Mouse (Mus musculus): ENCODE measurements around the gene Cpne6. TPM values are rescaled to one million over a fixed set of nuclear protein-coding genes. Genes with fewer than 3 reads are reported as not detected.

The Cpne6 gene
- polyA plus RNA-seq (2015; fragmentation: Nextera tagmentation; extraction: Ambion mirVana): 0.11 and 0.23 TPM in 2 replicates

DNA sequence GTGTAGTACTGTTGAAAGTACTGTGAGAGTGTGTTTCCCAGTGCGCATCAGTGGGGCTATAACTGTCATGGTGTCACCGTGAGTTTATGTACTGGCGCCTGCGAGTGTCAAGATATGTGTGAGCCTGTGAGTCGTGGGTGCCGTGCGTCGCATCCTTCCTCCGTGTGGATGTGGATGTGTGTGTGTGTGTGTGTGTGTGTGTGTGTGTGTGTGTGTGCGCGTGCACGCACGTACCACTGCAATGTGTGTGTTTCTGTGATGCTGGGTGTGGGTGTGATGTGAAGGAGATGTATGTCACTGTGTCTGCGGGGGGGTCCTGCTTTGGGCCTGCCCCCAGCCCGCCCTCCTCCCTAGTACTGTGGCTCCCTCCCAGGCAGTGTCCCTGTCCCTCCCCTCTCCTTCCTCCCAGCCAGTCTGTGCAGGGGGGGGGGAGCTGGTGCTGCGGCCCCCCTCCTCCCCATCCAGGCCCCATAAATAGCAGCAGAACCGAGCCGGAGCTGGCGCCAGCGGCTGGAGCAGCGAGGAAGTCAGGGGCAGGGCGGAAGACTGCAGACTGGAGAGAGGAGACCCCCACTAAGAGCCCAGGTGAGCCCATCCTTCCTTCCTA lies at the start of gene Cpne6:
Gene Cpne6 (plus strand): TSS at position 321 of the 607 bp plus-strand sequence.
- Histone ChIP-seq H3K9ac (no peak within 1 kb of the TSS), H3K9me3 (no peaks in the 10 kb centered on the region), H3K4me2 (no peak within 1 kb of the TSS), H3K36me3 (no peaks in the 10 kb centered on the region), H3K27me3 (peaks cover 11% of the 10 kb centered on the region; the same call in 1 of the 2 replicates), H3K4me1 (no peaks in the 10 kb centered on the region), H3K4me3 (no peak within 1 kb of the TSS), H3K27ac (no peak within 1 kb of the TSS)
- WGBS: 46% methylated on average over 21 of the region's 22 CpGs
- no peak for ATAC-seq (ENCODE audit: borderline replicate concordance, extremely low read depth, low FRiP score, low TSS enrichment)

DNA sequence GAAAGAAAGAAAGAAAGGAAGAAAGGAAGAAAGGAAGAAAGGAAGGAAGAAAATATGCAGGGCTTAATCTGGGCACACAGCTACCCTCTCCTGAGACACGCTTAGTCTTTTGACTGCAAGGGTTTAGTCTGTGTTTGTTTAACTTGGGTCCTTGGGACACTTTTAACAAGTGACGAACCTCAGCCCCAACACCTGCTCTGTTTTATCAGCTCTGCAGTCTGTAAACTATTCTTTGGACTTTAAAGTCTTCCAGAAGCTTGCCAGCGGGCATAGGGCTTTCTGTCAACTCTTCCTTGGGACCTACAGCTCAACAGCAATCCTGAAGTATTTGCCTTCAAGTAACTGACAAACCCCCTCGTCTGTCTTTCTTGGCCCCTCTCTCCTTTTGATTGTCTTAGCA lies 48.5 kb upstream of the Cpne6 start:
- no peak overlapping the region for H3K4me2 ChIP-seq
- H3K27ac ChIP-seq: no peak overlapping the region
- ATAC-seq (ENCODE audit: borderline replicate concordance, extremely low read depth, low FRiP score, low TSS enrichment): no peak
- no peaks in the 10 kb centered on the region for H3K9me3 ChIP-seq
- no peak overlapping the region for H3K4me3 ChIP-seq
- H3K9ac ChIP-seq: no peak overlapping the region
- no peaks in the 10 kb centered on the region for H3K36me3 ChIP-seq
- 15% methylated on average over 4 of the region's 4 CpGs for WGBS
- H3K4me1 ChIP-seq: no peaks in the 10 kb centered on the region
- H3K27me3 ChIP-seq: no peaks in the 10 kb centered on the region

DNA sequence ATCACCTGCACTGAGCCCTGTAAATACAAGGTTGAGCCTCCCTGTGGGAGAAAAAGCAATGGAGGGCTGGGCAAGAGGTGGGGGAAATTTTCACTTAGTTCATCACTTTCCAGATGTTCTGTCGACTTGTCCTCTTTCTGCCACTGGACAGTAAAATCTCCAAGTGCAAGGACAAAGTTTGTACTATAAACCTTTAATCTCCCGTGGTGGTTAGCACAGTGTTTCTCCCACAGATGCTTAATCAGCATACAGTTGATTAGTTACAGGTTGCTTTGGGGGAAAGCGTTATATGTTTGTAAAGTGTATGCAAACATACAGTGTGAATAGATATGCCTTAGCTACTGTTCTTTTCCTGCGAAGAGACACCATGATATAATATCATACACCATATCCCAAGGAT lies 43.8 kb upstream of the Cpne6 start:
- Histone ChIP-seq H3K9me3 (no peaks in the 10 kb centered on the region), H3K4me1 (peaks cover 13% of the 10 kb centered on the region), H3K4me3 (no peak overlapping the region), H3K27me3 (no peaks in the 10 kb centered on the region), H3K4me2 (no peak overlapping the region), H3K27ac (no peak overlapping the region), H3K9ac (no peak overlapping the region), H3K36me3 (no peaks in the 10 kb centered on the region)
- WGBS: 55% methylated on average over 4 of the region's 4 CpGs
- ATAC-seq (ENCODE audit: borderline replicate concordance, extremely low read depth, low FRiP score, low TSS enrichment): no peak

DNA sequence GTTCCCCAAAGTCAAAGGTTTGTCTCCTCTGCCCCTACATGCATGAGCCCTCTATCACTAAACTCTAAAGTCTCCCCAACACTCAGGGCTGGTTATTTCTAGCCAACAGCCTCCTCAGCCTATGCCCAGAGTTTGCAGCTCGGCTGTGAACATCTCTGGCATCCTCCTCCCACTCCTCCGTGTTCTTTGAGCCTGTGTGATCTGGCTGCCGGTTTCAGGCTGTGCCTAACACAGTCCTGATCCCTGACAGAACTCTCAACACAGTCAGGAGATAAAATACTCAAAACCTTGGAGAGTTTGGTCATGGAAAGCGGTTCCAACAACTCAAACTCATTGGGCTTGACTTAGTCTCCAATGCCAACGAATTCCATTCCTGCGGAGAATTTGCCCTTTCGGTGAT lies 43.1 kb upstream of the Cpne6 start:
- H3K36me3 ChIP-seq: no peaks in the 10 kb centered on the region
- H3K9me3 ChIP-seq: no peaks in the 10 kb centered on the region
- no peaks in the 10 kb centered on the region for H3K27me3 ChIP-seq
- ATAC-seq (ENCODE audit: borderline replicate concordance, extremely low read depth, low FRiP score, low TSS enrichment): no peak
- no peak overlapping the region for H3K4me2 ChIP-seq
- H3K4me3 ChIP-seq: no peak overlapping the region
- H3K4me1 ChIP-seq: peaks cover 16% of the 10 kb centered on the region
- 63% methylated on average over 7 of the region's 7 CpGs for WGBS
- H3K9ac ChIP-seq: no peak overlapping the region
- H3K27ac ChIP-seq: no peak overlapping the region

DNA sequence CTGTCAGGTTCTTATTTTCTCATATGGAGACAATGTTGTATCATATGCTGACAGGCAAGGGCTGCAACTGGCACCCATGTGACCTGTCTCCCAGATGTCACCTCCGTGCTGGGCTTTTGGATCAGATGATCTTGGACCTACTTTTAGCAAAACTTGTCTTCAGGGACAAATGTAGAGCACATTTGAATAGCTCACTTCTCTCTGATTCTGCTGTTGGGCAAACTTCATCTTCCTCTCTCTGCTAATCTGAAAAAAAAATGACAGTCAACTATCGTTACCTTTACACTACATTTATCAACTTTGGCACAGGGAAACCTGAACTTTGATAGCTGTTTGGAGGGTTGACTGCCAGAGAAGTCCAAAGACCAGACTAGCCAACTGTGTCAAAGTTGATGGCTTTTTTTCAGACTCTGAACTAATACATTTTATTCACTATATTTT lies 41.9 kb upstream of the Cpne6 start:
- ATAC-seq (ENCODE audit: borderline replicate concordance, extremely low read depth, low FRiP score, low TSS enrichment): no peak
- no peaks in the 10 kb centered on the region for H3K27me3 ChIP-seq
- peaks cover 16% of the 10 kb centered on the region for H3K4me1 ChIP-seq
- WGBS: 81% methylated on average over 2 of the region's 2 CpGs
- no peaks in the 10 kb centered on the region for H3K9me3 ChIP-seq
- no peak overlapping the region for H3K27ac ChIP-seq
- H3K36me3 ChIP-seq: no peaks in the 10 kb centered on the region
- no peak overlapping the region for H3K9ac ChIP-seq
- no peak overlapping the region for H3K4me2 ChIP-seq
- H3K4me3 ChIP-seq: no peak overlapping the region

DNA sequence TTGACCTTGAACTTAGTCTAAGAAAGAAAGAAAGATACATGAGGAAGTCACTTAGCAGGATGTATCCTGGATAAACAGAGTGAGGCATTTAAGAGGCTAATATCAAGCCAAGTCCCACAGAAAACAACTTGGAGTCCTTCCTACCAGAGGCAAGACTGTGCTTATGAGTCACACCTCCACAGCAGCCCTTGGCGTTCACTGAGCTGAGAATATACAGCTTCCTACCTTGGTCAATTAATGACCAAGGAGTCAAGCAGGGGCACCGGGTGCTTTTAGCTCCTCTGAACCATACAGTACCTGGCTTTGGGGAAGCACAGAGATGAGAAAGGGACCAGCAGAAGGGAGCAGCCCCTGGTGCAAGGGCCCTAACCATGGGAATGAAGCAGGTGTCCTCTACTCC lies 41.2 kb upstream of the Cpne6 start:
- H3K36me3 ChIP-seq: no peaks in the 10 kb centered on the region
- H3K9ac ChIP-seq: no peak overlapping the region
- H3K4me2 ChIP-seq: no peak overlapping the region
- H3K4me3 ChIP-seq: no peak overlapping the region
- peaks cover 16% of the 10 kb centered on the region for H3K4me1 ChIP-seq
- H3K9me3 ChIP-seq: no peaks in the 10 kb centered on the region
- 55% methylated on average over 2 of the region's 2 CpGs for WGBS
- no peak for ATAC-seq (ENCODE audit: borderline replicate concordance, extremely low read depth, low FRiP score, low TSS enrichment)
- H3K27ac ChIP-seq: no peak overlapping the region
- no peaks in the 10 kb centered on the region for H3K27me3 ChIP-seq

DNA sequence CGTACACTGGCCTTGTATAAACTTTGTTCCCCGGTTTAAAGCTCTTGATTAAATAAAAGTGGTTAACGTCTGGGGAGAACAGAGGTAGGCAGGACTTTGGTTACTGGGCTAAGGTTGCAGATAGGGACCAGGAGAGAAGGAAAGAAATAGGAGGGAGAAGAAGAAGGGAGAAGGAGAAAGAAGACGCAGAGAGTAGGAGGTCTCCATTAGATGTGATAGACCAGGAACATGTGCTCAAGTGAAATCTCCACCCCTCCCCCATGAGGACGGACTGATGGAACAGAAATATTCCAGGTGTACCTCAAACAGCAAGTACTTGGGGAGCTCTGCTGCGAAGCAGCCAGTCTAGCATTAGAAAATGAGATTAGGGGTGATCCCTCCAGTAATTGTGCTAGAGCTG lies 40.4 kb upstream of the Cpne6 start:
- WGBS: 56% methylated on average over 6 of the region's 6 CpGs

DNA sequence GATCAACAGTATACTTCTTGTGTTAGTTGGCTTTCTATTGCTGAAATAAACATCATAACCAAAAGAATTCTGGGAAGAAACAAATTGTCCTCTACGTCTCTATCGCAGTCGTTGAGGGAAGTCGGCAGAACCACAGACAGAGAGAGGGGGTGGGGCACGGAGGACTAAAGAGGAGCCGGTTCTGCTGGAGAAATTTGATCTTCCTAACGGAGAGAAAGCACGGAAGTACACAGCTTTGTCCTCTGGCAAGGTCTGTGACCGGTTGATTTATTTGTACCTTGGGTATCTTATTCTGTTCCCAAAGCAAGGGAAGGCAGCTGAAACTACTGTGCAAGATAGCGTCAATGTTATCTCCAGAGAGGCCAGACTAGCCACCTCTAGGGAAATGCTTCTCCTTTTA lies 39.4 kb upstream of the Cpne6 start:
- peak overlapping the region; percentile 13; the same call in 1 of the 2 replicates for H3K4me2 ChIP-seq
- peaks cover 16% of the 10 kb centered on the region for H3K4me1 ChIP-seq
- no peak for ATAC-seq (ENCODE audit: borderline replicate concordance, extremely low read depth, low FRiP score, low TSS enrichment)
- WGBS: 1% methylated on average over 10 of the region's 10 CpGs
- no peak overlapping the region for H3K27ac ChIP-seq
- no peaks in the 10 kb centered on the region for H3K36me3 ChIP-seq
- H3K4me3 ChIP-seq: no peak overlapping the region
- H3K9me3 ChIP-seq: no peaks in the 10 kb centered on the region
- no peaks in the 10 kb centered on the region for H3K27me3 ChIP-seq
- H3K9ac ChIP-seq: no peak overlapping the region

More for the DNA sequence above, 40.4 kb upstream of the Cpne6 start:
- Histone ChIP-seq H3K9ac (no peak overlapping the region), H3K9me3 (no peaks in the 10 kb centered on the region), H3K27ac (no peak overlapping the region), H3K4me2 (no peak overlapping the region), H3K4me1 (peaks cover 16% of the 10 kb centered on the region), H3K36me3 (no peaks in the 10 kb centered on the region), H3K4me3 (no peak overlapping the region), H3K27me3 (no peaks in the 10 kb centered on the region)
- ATAC-seq (ENCODE audit: borderline replicate concordance, extremely low read depth, low FRiP score, low TSS enrichment): no peak

DNA sequence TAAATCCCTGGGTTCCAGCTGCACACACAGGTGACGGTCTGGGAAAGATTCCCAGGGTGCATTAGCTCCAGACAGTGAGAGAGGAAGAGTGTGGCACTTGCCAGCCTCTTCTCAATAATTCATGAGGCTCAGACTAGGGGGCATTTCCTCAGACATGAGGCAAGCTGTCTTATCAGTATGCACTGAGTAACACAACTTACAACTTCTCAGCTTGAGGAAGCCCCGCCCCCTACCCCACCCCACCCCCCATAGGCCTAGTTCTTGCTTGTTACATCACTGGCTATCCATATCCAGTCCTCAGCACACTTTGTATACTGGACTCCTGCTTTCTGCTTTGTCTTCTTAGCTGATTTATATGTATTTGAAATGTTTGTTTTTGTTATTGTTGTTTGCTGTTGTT lies 34.6 kb upstream of the Cpne6 start:
- no peak for ATAC-seq (ENCODE audit: borderline replicate concordance, extremely low read depth, low FRiP score, low TSS enrichment)
- Histone ChIP-seq H3K4me2 (no peak overlapping the region), H3K9ac (no peak overlapping the region), H3K9me3 (no peaks in the 10 kb centered on the region), H3K27me3 (no peaks in the 10 kb centered on the region), H3K4me1 (peaks cover 22% of the 10 kb centered on the region), H3K27ac (no peak overlapping the region), H3K36me3 (no peaks in the 10 kb centered on the region; the same call in 1 of the 2 replicates), H3K4me3 (no peak overlapping the region)
- WGBS: 35% methylated on average over 2 of the region's 2 CpGs

DNA sequence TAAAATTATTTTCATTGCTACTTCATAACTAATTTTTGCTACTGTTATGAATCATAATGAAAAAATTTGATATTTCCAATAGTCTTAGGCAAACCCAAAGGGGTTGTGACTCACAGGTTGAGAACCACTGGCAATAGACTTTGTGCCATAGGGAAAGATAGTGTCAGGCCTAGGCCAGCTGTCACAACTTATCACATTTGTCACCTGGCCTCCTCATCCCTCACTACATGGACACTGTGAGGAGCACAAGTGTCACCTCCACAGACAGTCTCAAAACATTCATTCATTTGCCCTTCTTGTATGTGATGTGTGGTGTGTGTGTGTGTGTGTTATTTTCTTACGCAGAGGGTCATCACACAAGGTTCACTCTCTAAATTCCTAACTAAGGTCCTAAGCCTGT lies 32.8 kb upstream of the Cpne6 start:
- Histone ChIP-seq H3K4me3 (no peak overlapping the region), H3K36me3 (peaks cover 6% of the 10 kb centered on the region; the same call in 1 of the 2 replicates), H3K4me1 (peaks cover 17% of the 10 kb centered on the region; the same call in 1 of the 2 replicates), H3K9ac (no peak overlapping the region), H3K4me2 (no peak overlapping the region), H3K27me3 (no peaks in the 10 kb centered on the region), H3K27ac (no peak overlapping the region), H3K9me3 (no peaks in the 10 kb centered on the region)
- WGBS: 97% methylated on average over 1 of the region's 1 CpGs
- no peak for ATAC-seq (ENCODE audit: borderline replicate concordance, extremely low read depth, low FRiP score, low TSS enrichment)

DNA sequence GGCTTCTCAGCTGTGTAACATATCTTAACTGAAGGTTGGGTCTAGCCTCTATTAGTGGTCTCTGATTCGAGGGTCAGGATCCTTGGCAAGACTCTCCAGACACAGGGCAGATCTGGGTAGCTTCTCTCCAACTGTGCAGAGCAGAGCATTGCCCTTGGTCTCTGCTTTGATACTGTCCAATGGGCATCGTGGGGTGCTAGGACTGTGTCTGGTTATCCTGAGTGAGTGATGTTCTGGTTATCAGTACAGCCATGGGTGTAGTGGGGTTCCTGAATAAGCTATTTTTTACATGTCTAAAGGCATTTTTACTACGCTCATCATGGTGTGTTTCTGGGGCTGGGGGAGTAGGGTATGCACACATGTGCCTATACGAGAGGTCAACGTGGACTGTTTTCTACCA lies 32.4 kb upstream of the Cpne6 start:
- Histone ChIP-seq H3K36me3 (peaks cover 6% of the 10 kb centered on the region; the same call in 1 of the 2 replicates), H3K4me1 (peaks cover 17% of the 10 kb centered on the region; the same call in 1 of the 2 replicates), H3K27ac (no peak overlapping the region), H3K4me3 (no peak overlapping the region; the same call in 1 of the 2 replicates), H3K4me2 (no peak overlapping the region), H3K9me3 (no peaks in the 10 kb centered on the region), H3K27me3 (no peaks in the 10 kb centered on the region), H3K9ac (no peak overlapping the region)
- 73% methylated on average over 5 of the region's 5 CpGs for WGBS
- ATAC-seq (ENCODE audit: borderline replicate concordance, extremely low read depth, low FRiP score, low TSS enrichment): no peak

DNA sequence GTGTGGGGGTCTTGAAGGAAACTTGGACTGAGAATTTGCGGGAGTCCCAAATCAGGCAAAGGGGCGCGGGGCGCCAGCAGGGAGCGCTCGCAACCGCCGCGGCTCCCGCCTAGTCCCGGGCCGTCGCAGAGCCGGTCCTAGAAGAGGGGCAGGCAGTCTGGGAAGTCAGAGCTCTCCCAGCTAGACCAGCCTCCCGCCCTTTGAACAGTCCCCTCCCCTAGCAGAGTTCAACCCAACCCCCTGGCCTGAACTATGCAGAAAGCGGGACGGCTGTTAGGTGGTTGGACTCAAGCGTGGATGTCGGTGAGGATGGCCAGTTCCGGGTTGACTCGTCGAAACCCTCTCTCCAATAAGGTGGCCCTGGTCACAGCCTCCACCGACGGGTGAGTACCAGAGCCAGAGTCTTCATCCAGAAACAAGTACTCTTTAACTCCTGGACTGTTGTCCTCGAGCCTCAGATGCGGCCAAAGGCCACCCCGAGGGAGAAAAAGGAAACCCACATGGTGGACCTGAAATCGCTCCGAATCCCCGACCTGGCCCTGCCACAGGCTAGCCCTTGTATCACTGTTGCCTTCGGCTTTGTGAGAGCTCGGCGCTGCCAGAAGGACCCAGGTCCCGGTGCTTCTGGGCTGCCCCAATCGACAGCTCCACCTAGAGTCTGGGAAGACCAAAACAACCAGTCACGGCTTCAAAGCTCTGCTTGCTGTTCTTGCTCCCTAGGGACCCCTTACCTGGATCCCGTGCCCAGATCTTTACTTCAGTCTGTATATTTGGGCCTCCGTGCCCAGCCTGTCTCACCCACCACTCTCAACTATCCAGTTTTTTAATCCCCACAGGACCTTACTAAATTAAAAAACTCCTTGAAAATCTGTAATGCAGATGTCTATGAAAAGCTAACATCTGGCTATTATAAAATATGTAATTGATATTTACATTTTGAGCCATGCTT lies 31.3 kb upstream of the Cpne6 start, which contains the start of gene Dhrs4:
Gene Dhrs4 (plus strand): TSS at position 108 of the 949 bp plus-strand sequence.
- Histone ChIP-seq H3K4me2 (peak within 1 kb of the TSS; percentile 65), H3K27me3 (no peaks in the 10 kb centered on the region), H3K9ac (peak within 1 kb of the TSS; percentile 71), H3K36me3 (peaks cover 6% of the 10 kb centered on the region; the same call in 1 of the 2 replicates), H3K4me3 (peak within 1 kb of the TSS; percentile 61), H3K9me3 (no peaks in the 10 kb centered on the region), H3K27ac (peak within 1 kb of the TSS; percentile 79), H3K4me1 (peaks cover 17% of the 10 kb centered on the region; the same call in 1 of the 2 replicates)
- under 1% methylated on average over 29 of the region's 38 CpGs for WGBS
- ATAC-seq (ENCODE audit: borderline replicate concordance, extremely low read depth, low FRiP score, low TSS enrichment): peak; percentile 98
